Mouse (Mus musculus): ENCODE measurements around the gene Slc22a20.

DNA sequence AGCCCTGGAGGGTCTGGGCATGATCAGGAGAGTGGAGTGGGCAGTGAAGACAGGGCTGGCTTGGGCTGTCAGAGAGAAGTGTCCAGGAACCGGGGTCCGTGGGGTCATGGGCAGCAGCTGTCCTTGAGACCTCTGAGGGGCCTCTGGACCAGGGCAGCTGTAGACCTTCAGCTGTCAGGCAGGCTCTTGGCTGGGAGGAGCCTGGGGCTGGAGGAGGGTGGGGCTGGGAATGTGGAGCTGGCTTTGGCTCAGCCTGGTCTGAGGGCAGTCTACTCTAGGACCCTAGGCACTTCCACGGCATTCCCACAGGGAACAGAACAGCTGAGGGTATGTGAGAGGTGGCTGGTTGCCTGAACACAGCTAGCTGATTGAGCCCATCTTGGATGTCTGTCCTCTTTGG lies 50.7 kb downstream of the Slc22a20 start:
- TF ChIP-seq CTCF (IDR thresholded peaks at IDR 0.05; ENCODE audit: low read depth): no peak
- TF ChIP-seq EP300 (IDR thresholded peaks at IDR 0.05; ENCODE audit: low read depth): no peak

Measured in heart, postnatal 0 days (tissue).